Mouse (Mus musculus): ENCODE measurements around the gene Mark3.

- TF ChIP-seq CTCF (IDR thresholded peaks at IDR 0.05; ENCODE audit: low read depth, low read length) = no peak
- TF ChIP-seq GATA1 (IDR thresholded peaks at IDR 0.05; ENCODE audit: borderline replicate concordance, low read length) = no peak
Observed at GRCm38 (mm10) chr12:111688069-111688428, 113.7 kb downstream of the Mark3 start.
